Mouse (Mus musculus) frontal cortex, adult 2 months (tissue): ENCODE data around the gene Aloxe3. TPM values are rescaled to one million over a fixed set of nuclear protein-coding genes. Genes with fewer than 3 reads are reported as not detected.
A peak's percentile ranks its signal among the peaks of the same experiment; 100 is the strongest.

Experiments used
- DNase-seq, 2 experiments: peaks; one replicate each; pipeline ENCODE4 v3.0.0; 2022; ENCODE audit warnings: low spot score in 1 of 2; ENCODE audit errors: extremely low spot score in 1 of 2
- polyA plus RNA-seq: library from polyadenylated mRNA; depleted of rRNA; stranded (reverse); fragments of >200 nt; gene quantifications from 2 replicates; pipeline ENCODE4 v1.2.3, GENCODE M21; 2012

Gene Aloxe3
- polyA plus RNA-seq, 1 experiment = 8.0 TPM

- DNase-seq = peak; percentile 100
Measured at GRCm38 (mm10) chr11:69094697-69095429, 30.8 kb upstream of the Aloxe3 start, which contains the start of gene Per1. Gene Per1, plus strand, starts transcription at chr11:69095217.

- no peak for DNase-seq
Measured at GRCm38 (mm10) chr11:69095511-69096231, 30.0 kb upstream of the Aloxe3 start.

- DNase-seq = no peak
Measured at GRCm38 (mm10) chr11:69096360-69096986, 29.2 kb upstream of the Aloxe3 start.

- peak; percentile 93 to 97 for DNase-seq
Measured at GRCm38 (mm10) chr11:69096987-69097900, 28.5 kb upstream of the Aloxe3 start.

GRCm38 (mm10) chr11:69098039-69098761 lies 27.5 kb upstream of the Aloxe3 start:
- no peak for DNase-seq

GRCm38 (mm10) chr11:69098762-69099091 lies 27.0 kb upstream of the Aloxe3 start:
- DNase-seq = peak; percentile 93 to 98

GRCm38 (mm10) chr11:69099177-69099914 lies 26.4 kb upstream of the Aloxe3 start:
- no peak for DNase-seq

- DNase-seq = peak; percentile 84 to 95
Measured at GRCm38 (mm10) chr11:69099915-69100345, 25.8 kb upstream of the Aloxe3 start.

GRCm38 (mm10) chr11:69100639-69101360 lies 24.9 kb upstream of the Aloxe3 start:
- DNase-seq = no peak

GRCm38 (mm10) chr11:69101604-69102402 lies 23.9 kb upstream of the Aloxe3 start:
- no peak for DNase-seq

GRCm38 (mm10) chr11:69102403-69102725 lies 23.3 kb upstream of the Aloxe3 start:
- DNase-seq = no peak

- DNase-seq = no peak
Measured at GRCm38 (mm10) chr11:69103121-69103520, 22.6 kb upstream of the Aloxe3 start.

GRCm38 (mm10) chr11:69103531-69104435 lies 21.9 kb upstream of the Aloxe3 start:
- no peak for DNase-seq

GRCm38 (mm10) chr11:69104487-69104886 lies 21.2 kb upstream of the Aloxe3 start:
- DNase-seq = no peak

- DNase-seq = no peak
Measured at GRCm38 (mm10) chr11:69105227-69105626, 20.5 kb upstream of the Aloxe3 start.

GRCm38 (mm10) chr11:69105796-69106195 lies 19.9 kb upstream of the Aloxe3 start:
- DNase-seq = no peak

GRCm38 (mm10) chr11:69106299-69106698 lies 19.4 kb upstream of the Aloxe3 start:
- DNase-seq = no peak
